ENCODE assay signal across 11 mouse cellular contexts in the genomic region with DNA sequence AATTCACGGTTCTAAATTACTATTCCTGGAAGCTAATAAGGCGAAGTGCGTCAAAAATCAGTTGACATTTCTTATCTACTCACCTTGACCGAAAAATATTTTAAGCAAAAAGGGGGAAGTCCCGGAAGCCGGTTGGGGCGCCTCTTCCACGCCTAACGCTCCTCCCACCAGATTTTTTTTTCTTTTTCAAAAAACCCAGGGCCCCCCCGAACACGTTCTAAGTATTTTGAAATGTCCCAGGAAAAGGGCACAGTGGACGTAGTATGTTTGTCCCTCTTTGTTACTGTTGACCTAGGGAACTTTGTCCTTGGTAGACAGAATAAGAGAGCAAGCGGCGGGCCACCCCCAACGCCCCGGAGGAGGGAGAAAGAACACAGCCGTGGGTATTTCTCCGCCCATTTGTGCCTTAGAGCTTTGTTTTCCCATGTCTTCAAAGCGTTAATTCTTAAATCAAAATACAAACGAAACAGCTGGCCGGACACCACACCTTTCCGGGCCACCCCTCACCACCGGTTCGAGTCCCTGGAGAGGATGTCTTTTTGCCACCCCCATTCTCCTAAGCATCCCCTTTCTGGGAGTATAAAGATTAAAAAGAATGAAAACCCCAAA. TPM values are rescaled to one million over a fixed set of nuclear protein-coding genes. Genes with fewer than 3 reads are reported as not detected.
DNase-seq lines count a peak whose midpoint lies in the region; ATAC-seq and TF ChIP-seq lines count a peak whose summit lies in the region.
"Had no signal": no experiment of that assay in that cellular context is flagged by ENCODE, and none has a peak within 500 bp of the region (broad histone marks: within the 10 kb centered on the region; RNA-seq: fewer than 3 reads in every experiment).

No protein-coding gene starts in this region.

- peaks cover 3% of the 10 kb centered on the region; the same call in 1 of the 2 replicates for H3K4me1 ChIP-seq in stomach, embryonic 14.5 days (ENCODE audit: control insufficient read depth, insufficient read depth, low read length)
- no peaks in the 10 kb centered on the region for H3K4me1 ChIP-seq in stomach, postnatal 0 days (replicated peaks; ENCODE audit: control insufficient read depth, insufficient read depth)
- peaks cover 45% of the 10 kb centered on the region for H3K4me1 ChIP-seq in midbrain, embryonic 13.5 days (replicated peaks)

- no peak overlapping the region for H3K9ac ChIP-seq in stomach, embryonic 14.5 days (replicated peaks; ENCODE audit: low read depth, low read length)
- H3K9ac ChIP-seq in stomach, postnatal 0 days (ENCODE audit: low read length): no peak overlapping the region
- peak overlapping the region; percentile 57 for H3K9ac ChIP-seq in midbrain, embryonic 13.5 days (replicated peaks)
- H3K9ac ChIP-seq: intestine, embryonic 15.5 days; liver, embryonic 13.5 days had no signal

- H3K4me3 ChIP-seq in stomach, embryonic 14.5 days (ENCODE audit: low read depth, low read length): no peak overlapping the region
- no peak overlapping the region for H3K4me3 ChIP-seq in stomach, postnatal 0 days (ENCODE audit: low read depth, low read length)
- H3K4me3 ChIP-seq in midbrain, embryonic 13.5 days (replicated peaks): peak overlapping the region; percentile 54
- H3K4me3 ChIP-seq: erythroblast, embryonic 14.5 days; intestine, embryonic 15.5 days; liver, embryonic 13.5 days had no signal

- no peak overlapping the region for H3K27ac ChIP-seq in stomach, embryonic 14.5 days (ENCODE audit: low read length)
- no peak overlapping the region for H3K27ac ChIP-seq in stomach, postnatal 0 days (replicated peaks)
- peak overlapping the region; percentile 94 for H3K27ac ChIP-seq in midbrain, embryonic 13.5 days
- H3K27ac ChIP-seq: intestine, embryonic 15.5 days; liver, embryonic 13.5 days had no signal

- 9% methylated on average over 24 of the region's 24 CpGs for WGBS in stomach, embryonic 14.5 days
- whole genome bisulfite sequencing in stomach, postnatal 0 days: 9% methylated on average over 24 of the region's 24 CpGs
- WGBS in midbrain, embryonic 13.5 days: 10% methylated on average over 24 of the region's 24 CpGs

- peaks cover 48% of the 10 kb centered on the region for H3K27me3 ChIP-seq in stomach, embryonic 14.5 days (ENCODE audit: control insufficient read depth, insufficient read depth, low read length)
- H3K27me3 ChIP-seq in stomach, postnatal 0 days (ENCODE audit: control insufficient read depth, insufficient read depth, low read length): peaks cover 18% of the 10 kb centered on the region
- H3K27me3 ChIP-seq in midbrain, embryonic 13.5 days: peaks cover 55% of the 10 kb centered on the region

- peak; percentile 33 for DNase-seq in adrenal gland, adult 8-10 months
- DNase-seq in adrenal gland, postnatal 14 days: no peak
- no peak for DNase-seq in stomach, postnatal 0 days (ENCODE audit: low spot score)
- no peak for DNase-seq in retina, embryonic 14.5 days (ENCODE audit: low spot score)
- no peak for DNase-seq in kidney, postnatal 25 days
- no peak for DNase-seq in gastrocnemius, postnatal 36 days

- H3K36me3 ChIP-seq in stomach, embryonic 14.5 days (ENCODE audit: control insufficient read depth, insufficient read depth, low read length): no peaks in the 10 kb centered on the region
- no peaks in the 10 kb centered on the region for H3K36me3 ChIP-seq in stomach, postnatal 0 days (ENCODE audit: control insufficient read depth, insufficient read depth, low read length)
- no peaks in the 10 kb centered on the region for H3K36me3 ChIP-seq in midbrain, embryonic 13.5 days
- H3K36me3 ChIP-seq: intestine, embryonic 15.5 days; liver, embryonic 13.5 days had no signal

- peak overlapping the region; percentile 18; the same call in 1 of the 2 replicates for H3K4me2 ChIP-seq in stomach, embryonic 14.5 days (replicated peaks; ENCODE audit: low read depth, low read length)
- no peak overlapping the region for H3K4me2 ChIP-seq in stomach, postnatal 0 days (replicated peaks; ENCODE audit: low read depth)
- H3K4me2 ChIP-seq in midbrain, embryonic 13.5 days (replicated peaks): peak overlapping the region; percentile 65
- H3K4me2 ChIP-seq: intestine, embryonic 15.5 days; liver, embryonic 13.5 days had no signal

- no peak for TF ChIP-seq EP300 in stomach, postnatal 0 days (optimal IDR thresholded peaks at IDR 0.05)

- intact Hi-C loops in gastrocnemius, postnatal 36 days (cut with DNase I): loop anchor here (2.0 to 5.0 kb wide), 3 partner anchors 287 to 432 kb away; no protein-coding TSS in a partner anchor

- no peak for TF ChIP-seq CTCF in stomach, postnatal 0 days (IDR thresholded peaks at IDR 0.05; ENCODE audit: low read depth)

- no peaks in the 10 kb centered on the region for H3K9me3 ChIP-seq in stomach, embryonic 14.5 days (ENCODE audit: control insufficient read depth, low read depth, low read length)
- H3K9me3 ChIP-seq in stomach, postnatal 0 days (ENCODE audit: control insufficient read depth, low read length): no peaks in the 10 kb centered on the region
- H3K9me3 ChIP-seq in midbrain, embryonic 13.5 days: no peaks in the 10 kb centered on the region
- H3K9me3 ChIP-seq: intestine, embryonic 15.5 days; liver, embryonic 13.5 days had no signal

- ATAC-seq in stomach, embryonic 14.5 days (ENCODE audit: insufficient number of reproducible peaks, insufficient read depth, low FRiP score, low read depth): no peak
- ATAC-seq in stomach, postnatal 0 days (ENCODE audit: low FRiP score, low TSS enrichment): no peak
- ATAC-seq in midbrain, embryonic 13.5 days: no peak

RNA-seq across cellular contexts. Expression of gene Gad1, which starts 6.1 kb away (rescaled TPM):
- total RNA-seq in adrenal gland, adult 8-10 months (2022): 10 to 100 TPM; 12.4 to 20.9 (median 15.5) TPM
- total RNA-seq in adrenal gland, postnatal 14 days (2021): 0.89 and 1.3 TPM in 2 replicates
- 0.30 and 0.62 TPM in 2 replicates for polyA plus RNA-seq in stomach, embryonic 14.5 days (2014; fragmentation: Nextera tagmentation; extraction: Ambion mirVana)
- polyA plus RNA-seq in stomach, postnatal 0 days (2015; fragmentation: Nextera tagmentation; extraction: Ambion mirVana): 0.02 and 0.06 TPM in 2 replicates
- 60.2 and 63.2 TPM in 2 replicates for polyA plus RNA-seq in midbrain, embryonic 13.5 days (2015; fragmentation: Nextera tagmentation; extraction: Ambion mirVana)
- 1 to 10 TPM; 1.1 to 1.6 TPM for total RNA-seq in gastrocnemius, postnatal 36 days (2021)
- polyA plus RNA-seq: erythroblast, embryonic 14.5 days had no signal

RNA-seq across cellular contexts. Expression of gene Erich2, which starts 50.3 kb away (rescaled TPM):
- total RNA-seq in adrenal gland, adult 8-10 months (2022): under 1 TPM; 0.28 to 0.68 (median 0.38) TPM
- 0.45 TPM in 1 of 2 replicates, not detected in the other for total RNA-seq in adrenal gland, postnatal 14 days (2021)
- polyA plus RNA-seq in stomach, embryonic 14.5 days (2014; fragmentation: Nextera tagmentation; extraction: Ambion mirVana): 4.0 and 5.4 TPM in 2 replicates
- 1.1 and 1.7 TPM in 2 replicates for polyA plus RNA-seq in stomach, postnatal 0 days (2015; fragmentation: Nextera tagmentation; extraction: Ambion mirVana)
- polyA plus RNA-seq in midbrain, embryonic 13.5 days (2015; fragmentation: Nextera tagmentation; extraction: Ambion mirVana): 1.3 and 3.2 TPM in 2 replicates
- not detected for total RNA-seq in gastrocnemius, postnatal 36 days (2021)
- polyA plus RNA-seq: erythroblast, embryonic 14.5 days; liver, embryonic 13.5 days had no signal
